Mouse (Mus musculus) E14TG2a.4 (cell line): ENCODE data around the gene Clrn1.

Experiments
- CTCF ChIP-seq: conservative IDR thresholded peaks from 2 replicates; pipeline ENCODE4 v1.5.1; 2014; ENCODE audit warnings: low read length
- POU5F1 ChIP-seq: IDR thresholded peaks from 2 replicates; pipeline ENCODE4 v1.6.1; 2014; ENCODE audit warnings: low read length, borderline replicate concordance

DNA sequence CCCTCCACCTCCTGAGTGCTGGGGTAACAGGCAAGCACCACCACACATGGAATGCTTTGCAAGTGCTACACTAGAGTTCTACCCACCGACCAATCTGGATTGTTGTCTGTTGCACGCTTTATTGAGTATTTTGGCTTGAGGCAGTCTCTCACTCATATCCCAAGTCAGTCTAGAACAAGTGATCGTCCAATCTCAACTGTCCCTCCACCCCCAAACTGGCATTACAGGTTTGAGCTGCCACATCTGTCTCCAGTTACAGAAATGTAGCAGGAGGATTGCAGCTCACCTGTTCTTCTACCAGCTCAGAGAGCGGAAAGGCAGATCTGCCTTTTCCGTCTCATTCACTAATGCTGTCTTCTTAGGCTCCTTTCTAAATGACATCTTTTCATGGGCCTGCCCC is 10.0 kb upstream of the Clrn1 start:
- TF ChIP-seq POU5F1 (no peak), CTCF (no peak)
